Comparison of ENCODE assay signal across 8 mouse cellular contexts in the genomic region with DNA sequence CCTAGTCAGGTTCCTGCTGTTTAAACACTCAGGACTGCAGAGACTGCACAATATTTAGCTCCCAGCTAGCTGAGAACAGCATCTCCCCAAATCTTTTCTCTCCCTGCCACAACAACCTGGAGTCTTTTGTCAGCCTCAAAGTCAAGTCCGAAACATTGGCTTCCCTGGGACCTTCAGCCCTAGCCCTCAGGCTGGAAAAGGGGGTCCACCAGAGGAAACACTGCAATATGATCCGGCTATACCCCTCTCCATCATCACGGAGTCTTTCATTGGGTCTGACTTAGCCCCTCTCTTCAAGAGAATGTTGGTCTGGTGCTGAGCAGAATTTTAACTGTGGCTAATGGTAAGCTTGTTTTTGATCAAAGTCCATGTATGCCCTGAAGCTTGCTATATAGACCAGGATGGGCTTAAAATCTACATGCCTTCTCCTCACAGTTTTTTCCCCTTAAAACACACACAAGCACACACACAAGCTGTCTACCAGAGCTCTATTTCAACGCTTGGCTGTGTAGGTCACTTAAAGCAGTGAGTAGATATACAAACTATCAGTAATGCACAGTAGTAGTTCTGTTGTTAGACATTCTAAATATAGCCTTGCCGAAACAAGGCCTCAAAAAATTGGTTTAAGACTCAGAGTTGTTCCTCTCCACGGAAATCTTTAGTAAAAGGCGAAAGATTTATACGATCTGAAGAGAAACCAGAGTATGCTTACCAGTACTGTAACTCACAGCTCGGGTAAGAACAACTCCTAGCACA. TPM values are rescaled to one million over a fixed set of nuclear protein-coding genes. Genes with fewer than 3 reads are reported as not detected.
DNase-seq lines count a peak whose midpoint lies in the region; ATAC-seq and TF ChIP-seq lines count a peak whose summit lies in the region.

No protein-coding gene starts in this region.

- no peaks in the 10 kb centered on the region for H3K27me3 ChIP-seq in forebrain, embryonic 13.5 days
- H3K27me3 ChIP-seq in liver, adult 2 months (ENCODE audit: control insufficient read depth, insufficient read depth, low read length), result no peaks in the 10 kb centered on the region

- 4% methylated on average over 9 of the region's 9 CpGs for WGBS in lung, adult 2 months
- 3% methylated on average over 9 of the region's 9 CpGs for WGBS in forebrain, embryonic 13.5 days
- WGBS in liver, adult 2 months, result 7% methylated on average over 9 of the region's 9 CpGs

- H3K4me3 ChIP-seq in lung, adult 2 months (replicated peaks; ENCODE audit: extremely low read depth, low read depth, low read length), result peak overlapping the region; percentile 29
- H3K4me3 ChIP-seq in forebrain, embryonic 13.5 days, result peak overlapping the region; percentile 20
- H3K4me3 ChIP-seq in liver, adult 2 months (ENCODE audit: insufficient read depth, low read depth, low read length), result peak overlapping the region; percentile 20; the same call in 1 of the 2 replicates

- no peak for DNase-seq in lung, adult 2 months
- DNase-seq in lung, postnatal 36 days, result no peak
- DNase-seq in liver, adult 2 months (ENCODE audit: extremely low read depth, low read depth, low spot score), result peak; percentile 91
- peak; percentile 82 for DNase-seq in retina, embryonic 14.5 days (ENCODE audit: low spot score)
- no peak for DNase-seq in gastrocnemius, adult 8-10 months (ENCODE audit: low spot score in 2 of 2)
- DNase-seq in cerebellum, adult 18-20 months, result no peak

- no peak for TF ChIP-seq CTCF in lung, adult 2 months (IDR thresholded peaks at IDR 0.05; ENCODE audit: insufficient read depth, low read length)
- TF ChIP-seq CTCF in liver, adult 2 months (IDR thresholded peaks at IDR 0.05; ENCODE audit: low read depth, low read length), result no peak

- no peaks in the 10 kb centered on the region for H3K9me3 ChIP-seq in forebrain, embryonic 13.5 days (replicated peaks)

- peaks cover 20% of the 10 kb centered on the region for H3K4me1 ChIP-seq in lung, adult 2 months (ENCODE audit: control insufficient read depth, insufficient read depth, low read length)
- H3K4me1 ChIP-seq in forebrain, embryonic 13.5 days, result peaks cover 36% of the 10 kb centered on the region
- H3K4me1 ChIP-seq in liver, adult 2 months (ENCODE audit: control insufficient read depth, insufficient read depth, low read length), result peaks cover 33% of the 10 kb centered on the region

- H3K27ac ChIP-seq in forebrain, embryonic 13.5 days, result peak overlapping the region; percentile 92
- peak overlapping the region; percentile 61 for H3K27ac ChIP-seq in liver, adult 2 months (replicated peaks; ENCODE audit: insufficient read depth, low read depth, low read length)

- TF ChIP-seq POLR2A in lung, adult 2 months (IDR thresholded peaks at IDR 0.05; ENCODE audit: borderline replicate concordance, extremely low read depth, low read depth, low read length), result no peak; the same call in 1 of the 2 replicates
- no peak for TF ChIP-seq POLR2A in liver, adult 2 months (IDR thresholded peaks at IDR 0.05; ENCODE audit: extremely low read depth, insufficient read depth, low read length)

- peak; percentile 65 for ATAC-seq in activated CD4-positive, CD25-positive, alpha-beta regulatory T cell, adult 4 months
- peak; percentile 88 for ATAC-seq in forebrain, embryonic 13.5 days

- peak overlapping the region; percentile 41 for H3K9ac ChIP-seq in forebrain, embryonic 13.5 days
- H3K9ac ChIP-seq in liver, adult 2 months (ENCODE audit: low read depth, low read length), result peak overlapping the region; percentile 11; the same call in 1 of the 2 replicates

- H3K4me2 ChIP-seq in forebrain, embryonic 13.5 days, result peak overlapping the region; percentile 34

- no peaks in the 10 kb centered on the region for H3K79me2 ChIP-seq in liver, adult 2 months (ENCODE audit: control insufficient read depth, insufficient read depth, low read length)

- no peaks in the 10 kb centered on the region for H3K36me3 ChIP-seq in forebrain, embryonic 13.5 days (ENCODE audit: poor library complexity, severe bottlenecking)
- H3K36me3 ChIP-seq in liver, adult 2 months (ENCODE audit: control insufficient read depth, insufficient read depth, low read length), result no peaks in the 10 kb centered on the region

RNA-seq across cellular contexts. Expression of gene Parp16, which starts 1.0 kb away (rescaled TPM):
- 8.4 and 9.3 TPM in 2 replicates for polyA plus RNA-seq in lung, adult 2 months (2012; rRNA removed)
- 1 to 10 TPM; 5.7 to 6.6 TPM for polyA plus RNA-seq in activated CD4-positive, CD25-positive, alpha-beta regulatory T cell, adult 4 months (2017; shearing (Covaris generic))
- polyA plus RNA-seq in forebrain, embryonic 13.5 days (2015; fragmentation: Nextera tagmentation; extraction: Ambion mirVana), result 5.1 and 6.1 TPM in 2 replicates
- total RNA-seq in liver, adult 2 months (2014; rRNA removed), result 11.3 and 12.6 TPM in 2 replicates
- 11.4 and 13.6 TPM in 2 replicates for polyA plus RNA-seq in liver, adult 2 months (2012; rRNA removed)
- 1 to 10 TPM; 3.3 to 5.2 (median 4.1) TPM for total RNA-seq in gastrocnemius, adult 8-10 months (2022)

RNA-seq across cellular contexts. Expression of gene Igdcc3, which starts 55.2 kb away (rescaled TPM):
- polyA plus RNA-seq in lung, adult 2 months (2012; rRNA removed), result 0.11 and 0.13 TPM in 2 replicates
- polyA plus RNA-seq in activated CD4-positive, CD25-positive, alpha-beta regulatory T cell, adult 4 months (2017; shearing (Covaris generic)), result not detected
- polyA plus RNA-seq in forebrain, embryonic 13.5 days (2015; fragmentation: Nextera tagmentation; extraction: Ambion mirVana), result 13.2 and 16.0 TPM in 2 replicates
- total RNA-seq in liver, adult 2 months (2014; rRNA removed), result not detected in 2 replicates
- not detected in 2 replicates for polyA plus RNA-seq in liver, adult 2 months (2012; rRNA removed)
- under 1 TPM; 0.10 to 0.17 (median 0.12) TPM for total RNA-seq in gastrocnemius, adult 8-10 months (2022)

Comparison
In these comparisons a context has a peak if more than half of its experiments do, and no peak if none do; other contexts are left out.
1. DNase-seq: peak in liver, adult 2 months (single experiment) and retina, embryonic 14.5 days (single experiment); none in lung, adult 2 months (single experiment), lung, postnatal 36 days (single experiment), gastrocnemius, adult 8-10 months (0 of 2) and cerebellum, adult 18-20 months (0 of 2).
2. RNA of gene Igdcc3, which starts 55.2 kb away (polyA plus RNA-seq): 13.2 to 16.0 TPM in forebrain, embryonic 13.5 days; 0.11 to 0.13 TPM in lung, adult 2 months, not detected in activated CD4-positive, CD25-positive, alpha-beta regulatory T cell, adult 4 months and not detected in liver, adult 2 months; every median in the first group is over 10 times any median in the second.
3. Peak in every context shown above with its lines, with median percentiles within 50 percentile points of each other: H3K4me3 ChIP-seq.